Mouse (Mus musculus) forebrain, embryonic 12.5 days (tissue): ENCODE measurements around the gene Hs3st3a1. TPM values are rescaled to one million over a fixed set of nuclear protein-coding genes. Genes with fewer than 3 reads are reported as not detected.

Source experiments
- ATAC-seq: fragments of 200-750 bp; cut with Nextera tagmentation; 2 replicates; pipeline ENCODE4 v1.8.0; 2017; ENCODE audit warnings: moderate TSS enrichment; ENCODE audit not compliant: low FRiP score
- H3K27ac ChIP-seq: fragments of 300-500 bp; sonication (generic); 2 replicates; pipeline ENCODE4 v1.5.1; 2016; ENCODE audit warnings: mild to moderate bottlenecking
- H3K27me3 ChIP-seq: fragments of 300-500 bp; sonication (generic); 2 replicates; pipeline ENCODE4 v1.6.1; 2016; ENCODE audit warnings: mild to moderate bottlenecking
- H3K36me3 ChIP-seq: fragments of 300-500 bp; sonication (generic); replicated peaks from 2 replicates; pipeline ENCODE4 v1.6.1; 2016; ENCODE audit warnings: mild to moderate bottlenecking
- H3K4me1 ChIP-seq: fragments of 300-500 bp; sonication (generic); 2 replicates; pipeline ENCODE4 v1.6.1; 2016
- H3K4me2 ChIP-seq: fragments of 300-500 bp; sonication (generic); 2 replicates; pipeline ENCODE4 v1.6.1; 2016; ENCODE audit warnings: mild to moderate bottlenecking, moderate library complexity
- H3K4me3 ChIP-seq: fragments of 300-500 bp; sonication (generic); replicated peaks from 2 replicates; pipeline ENCODE4 v1.5.1; 2016; ENCODE audit warnings: mild to moderate bottlenecking
- H3K9ac ChIP-seq: fragments of 300-500 bp; sonication (generic); 2 replicates; pipeline ENCODE4 v1.6.1; 2016; ENCODE audit warnings: mild to moderate bottlenecking
- H3K9me3 ChIP-seq: fragments of 300-500 bp; sonication (generic); 2 replicates; pipeline ENCODE4 v1.6.1; 2016
- WGBS: fragments of 180-500 bp; shearing (Covaris S2); methylation state at CpG from one replicate; pipeline ENCODE4 v1.1.7; 2016; 5-methylcytosine and 5-hydroxymethylcytosine counted together
- polyA plus RNA-seq: library from polyadenylated mRNA; unstranded; fragments of >200 nt; fragmentation: Nextera tagmentation; extraction: Ambion mirVana; gene quantifications from 2 replicates; pipeline ENCODE4 v1.2.1, GENCODE M21; 2016

The Hs3st3a1 gene
- polyA plus RNA-seq = 1.3 and 2.6 TPM in 2 replicates

- H3K4me2 ChIP-seq = peak within 1 kb of the TSS; percentile 99
- H3K36me3 ChIP-seq = no peaks in the 10 kb centered on the region
- H3K9me3 ChIP-seq = no peaks in the 10 kb centered on the region
- under 1% methylated on average over 30 of the region's 36 CpGs for WGBS
- peak within 1 kb of the TSS; percentile 56 for H3K9ac ChIP-seq
- peak; percentile 75 for ATAC-seq
- peak within 1 kb of the TSS; percentile 49 for H3K4me3 ChIP-seq
- H3K4me1 ChIP-seq = peaks cover 24% of the 10 kb centered on the region
- peaks cover 42% of the 10 kb centered on the region for H3K27me3 ChIP-seq
- H3K27ac ChIP-seq = peak within 1 kb of the TSS; percentile 43; the same call in 1 of the 2 replicates
Measured at GRCm38 (mm10) chr11:64434611-64435545, at the start of gene Hs3st3a1. Gene Hs3st3a1 (plus strand): TSS chr11:64435332.

- Histone ChIP-seq H3K27ac (no peak overlapping the region), H3K4me2 (no peak overlapping the region), H3K9me3 (no peaks in the 10 kb centered on the region), H3K4me1 (no peaks in the 10 kb centered on the region), H3K4me3 (no peak overlapping the region), H3K27me3 (no peaks in the 10 kb centered on the region), H3K36me3 (no peaks in the 10 kb centered on the region), H3K9ac (no peak overlapping the region)
- WGBS = 89% methylated on average over 4 of the region's 4 CpGs
- no peak for ATAC-seq
Measured at GRCm38 (mm10) chr11:64386333-64386732, 48.8 kb upstream of the Hs3st3a1 start.

- Histone ChIP-seq H3K4me2 (peak overlapping the region; percentile 43), H3K9ac (no peak overlapping the region), H3K4me3 (no peak overlapping the region), H3K27ac (peak overlapping the region; percentile 69), H3K36me3 (no peaks in the 10 kb centered on the region), H3K4me1 (peaks cover 32% of the 10 kb centered on the region), H3K27me3 (no peaks in the 10 kb centered on the region), H3K9me3 (no peaks in the 10 kb centered on the region; the same call in 1 of the 2 replicates)
- 6% methylated on average over 7 of the region's 7 CpGs for WGBS
- peak; percentile 89 for ATAC-seq
Measured at GRCm38 (mm10) chr11:64396331-64396881, 38.7 kb upstream of the Hs3st3a1 start.

- 57% methylated on average over 6 of the region's 6 CpGs for WGBS
- ATAC-seq = peak; percentile 23; the same call in 1 of the 2 replicates
- H3K9ac ChIP-seq = no peak overlapping the region
- H3K9me3 ChIP-seq = no peaks in the 10 kb centered on the region; the same call in 1 of the 2 replicates
- H3K4me3 ChIP-seq = no peak overlapping the region
- peak overlapping the region; percentile 43; the same call in 1 of the 2 replicates for H3K4me2 ChIP-seq
- H3K36me3 ChIP-seq = no peaks in the 10 kb centered on the region
- peak overlapping the region; percentile 69 for H3K27ac ChIP-seq
- peaks cover 38% of the 10 kb centered on the region for H3K4me1 ChIP-seq
- H3K27me3 ChIP-seq = no peaks in the 10 kb centered on the region
Measured at GRCm38 (mm10) chr11:64396949-64397348, 38.2 kb upstream of the Hs3st3a1 start.

GRCm38 (mm10) chr11:64397612-64398011 lies 37.5 kb upstream of the Hs3st3a1 start:
- Histone ChIP-seq H3K36me3 (no peaks in the 10 kb centered on the region), H3K4me2 (no peak overlapping the region), H3K9me3 (no peaks in the 10 kb centered on the region; the same call in 1 of the 2 replicates), H3K4me3 (no peak overlapping the region), H3K4me1 (peaks cover 39% of the 10 kb centered on the region), H3K9ac (no peak overlapping the region), H3K27me3 (no peaks in the 10 kb centered on the region), H3K27ac (no peak overlapping the region)
- no peak for ATAC-seq
- 84% methylated on average over 3 of the region's 3 CpGs for WGBS

- Histone ChIP-seq H3K27me3 (no peaks in the 10 kb centered on the region), H3K4me1 (peaks cover 33% of the 10 kb centered on the region), H3K36me3 (no peaks in the 10 kb centered on the region), H3K4me3 (no peak overlapping the region), H3K27ac (0 out of 2 replicates have a peak overlapping the region, but pooled peaks have one; percentile 38), H3K9me3 (no peaks in the 10 kb centered on the region), H3K9ac (no peak overlapping the region), H3K4me2 (no peak overlapping the region)
- no peak for ATAC-seq
- WGBS = 14% methylated on average over 6 of the region's 6 CpGs
Measured at GRCm38 (mm10) chr11:64400534-64401093, 34.5 kb upstream of the Hs3st3a1 start.

GRCm38 (mm10) chr11:64418969-64419368 lies 16.2 kb upstream of the Hs3st3a1 start:
- 79% methylated on average over 1 of the region's 1 CpGs for WGBS
- no peak overlapping the region for H3K27ac ChIP-seq
- no peak overlapping the region for H3K9ac ChIP-seq
- H3K27me3 ChIP-seq = no peaks in the 10 kb centered on the region
- H3K4me2 ChIP-seq = no peak overlapping the region
- peaks cover 4% of the 10 kb centered on the region; the same call in 1 of the 2 replicates for H3K9me3 ChIP-seq
- H3K4me3 ChIP-seq = no peak overlapping the region
- H3K4me1 ChIP-seq = no peaks in the 10 kb centered on the region
- H3K36me3 ChIP-seq = no peaks in the 10 kb centered on the region
- no peak for ATAC-seq

- 0% methylated on average over 81 of the region's 81 CpGs for WGBS
- H3K4me3 ChIP-seq = peak overlapping the region; percentile 49
- H3K9me3 ChIP-seq = no peaks in the 10 kb centered on the region
- ATAC-seq = peak; percentile 79
- no peaks in the 10 kb centered on the region for H3K36me3 ChIP-seq
- H3K27ac ChIP-seq = peak overlapping the region; percentile 43; the same call in 1 of the 2 replicates
- H3K4me2 ChIP-seq = peak overlapping the region; percentile 99
- H3K27me3 ChIP-seq = peaks cover 47% of the 10 kb centered on the region
- H3K9ac ChIP-seq = peak overlapping the region; percentile 56
- H3K4me1 ChIP-seq = peaks cover 24% of the 10 kb centered on the region
Measured at GRCm38 (mm10) chr11:64435546-64436411, 647 bp downstream of the Hs3st3a1 start.

- H3K4me1 ChIP-seq = peaks cover 24% of the 10 kb centered on the region
- peak within 1 kb of the TSS; percentile 56 for H3K9ac ChIP-seq
- peak within 1 kb of the TSS; percentile 49 for H3K4me3 ChIP-seq
- WGBS = under 1% methylated on average over 24 of the region's 24 CpGs
- peaks cover 53% of the 10 kb centered on the region for H3K27me3 ChIP-seq
- ATAC-seq = 0 out of 2 replicates have a peak, but pooled peaks have one; percentile 9
- H3K36me3 ChIP-seq = no peaks in the 10 kb centered on the region
- H3K4me2 ChIP-seq = peak within 1 kb of the TSS; percentile 99
- no peaks in the 10 kb centered on the region for H3K9me3 ChIP-seq
- peak within 1 kb of the TSS; percentile 43; the same call in 1 of the 2 replicates for H3K27ac ChIP-seq
Measured at GRCm38 (mm10) chr11:64436412-64436727, 1.2 kb downstream of the Hs3st3a1 start, which contains the start of gene F930015N05Rik. Gene F930015N05Rik (minus strand): TSS chr11:64436653.

GRCm38 (mm10) chr11:64436791-64437298 lies 1.7 kb downstream of the Hs3st3a1 start:
- Histone ChIP-seq H3K9ac (peak overlapping the region; percentile 56; the same call in 1 of the 2 replicates), H3K36me3 (no peaks in the 10 kb centered on the region), H3K27me3 (peaks cover 54% of the 10 kb centered on the region), H3K4me2 (peak overlapping the region; percentile 99), H3K4me3 (peak overlapping the region; percentile 49), H3K27ac (no peak overlapping the region), H3K9me3 (no peaks in the 10 kb centered on the region), H3K4me1 (peaks cover 25% of the 10 kb centered on the region)
- 20% methylated on average over 5 of the region's 5 CpGs for WGBS
- ATAC-seq = no peak

GRCm38 (mm10) chr11:64437721-64438120 lies 2.6 kb downstream of the Hs3st3a1 start:
- Histone ChIP-seq H3K9ac (no peak overlapping the region), H3K27ac (no peak overlapping the region), H3K9me3 (no peaks in the 10 kb centered on the region), H3K4me2 (no peak overlapping the region), H3K27me3 (peaks cover 55% of the 10 kb centered on the region), H3K36me3 (no peaks in the 10 kb centered on the region), H3K4me1 (peaks cover 27% of the 10 kb centered on the region), H3K4me3 (no peak overlapping the region)
- WGBS = 21% methylated on average over 3 of the region's 3 CpGs
- ATAC-seq = no peak
